Mouse (Mus musculus) ES-E14 (cell line): ENCODE data around the gene Cfap61.

Experiments used
- HCFC1 ChIP-seq: IDR thresholded peaks from 2 replicates; pipeline ENCODE4 v1.6.1; 2012; ENCODE audit warnings: low read length, inconsistent platforms, borderline replicate concordance; ENCODE audit not compliant: insufficient read depth
- MAFK ChIP-seq: IDR thresholded peaks from 2 replicates; pipeline ENCODE4 v1.6.1; 2014; ENCODE audit warnings: mild to moderate bottlenecking, low read depth, low read length, inconsistent platforms; ENCODE audit not compliant: insufficient read depth
- ZC3H11A ChIP-seq: IDR thresholded peaks from 2 replicates; pipeline ENCODE4 v1.6.1; 2012; ENCODE audit warnings: low read depth, mild to moderate bottlenecking, inconsistent platforms, low read length, borderline replicate concordance

DNA sequence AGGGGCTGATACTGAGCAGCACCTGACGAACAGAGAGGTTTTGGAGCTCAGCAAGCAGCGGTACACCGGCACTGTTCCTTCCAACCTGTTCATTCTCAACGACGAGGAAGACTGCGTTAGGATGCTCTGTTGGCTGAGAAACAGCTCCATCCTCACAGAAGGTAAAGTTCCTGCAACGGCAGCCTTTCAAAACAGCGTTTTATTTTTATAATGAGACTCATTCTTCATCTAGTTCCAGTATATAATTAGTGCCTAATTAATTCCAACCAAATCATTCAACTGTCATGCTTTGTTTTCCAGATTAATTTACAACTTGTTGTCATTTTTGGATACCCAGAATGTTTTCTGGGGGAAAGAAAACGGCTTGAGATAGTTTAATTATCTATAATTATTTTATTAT lies 175.3 kb downstream of the Cfap61 start:
- TF ChIP-seq MAFK (no peak), HCFC1 (no peak), ZC3H11A (no peak)
